Mouse (Mus musculus) embryonic facial prominence, embryonic 13.5 days (tissue): ENCODE measurements at regions not wholly inside any gene's neighbourhood (a gene's known extent, or its start where the extent isn't known, plus 50 kb on each side); places are given as distances from the start of the nearest gene placed in this dataset.
A peak's percentile ranks its signal among the peaks of the same experiment; 100 is the strongest.

Experiments
- ATAC-seq: fragments of 200-750 bp; cut with Nextera tagmentation; 2 replicates; pipeline ENCODE4 v1.8.0; 2017; ENCODE audit warnings: low read depth; ENCODE audit not compliant: insufficient number of reproducible peaks, insufficient read depth, low FRiP score, low TSS enrichment
- H3K27ac ChIP-seq: fragments of 300-500 bp; sonication (generic); 2 replicates; pipeline ENCODE4 v1.5.1; 2015; ENCODE audit warnings: moderate library complexity, mild to moderate bottlenecking, inconsistent platforms
- H3K27me3 ChIP-seq: fragments of 300-500 bp; sonication (generic); 2 replicates; pipeline ENCODE4 v1.6.1; 2015; ENCODE audit warnings: mild to moderate bottlenecking, inconsistent platforms
- H3K36me3 ChIP-seq: fragments of 300-500 bp; sonication (generic); 2 replicates; pipeline ENCODE4 v1.6.1; 2015; ENCODE audit warnings: mild to moderate bottlenecking, inconsistent platforms
- H3K4me1 ChIP-seq: fragments of 300-500 bp; sonication (generic); 2 replicates; pipeline ENCODE4 v1.6.1; 2015; ENCODE audit warnings: inconsistent platforms
- H3K4me2 ChIP-seq: fragments of 300-500 bp; sonication (generic); 2 replicates; pipeline ENCODE4 v1.6.1; 2015; ENCODE audit warnings: moderate library complexity, mild to moderate bottlenecking, inconsistent platforms
- H3K4me3 ChIP-seq: fragments of 300-500 bp; sonication (generic); 2 replicates; pipeline ENCODE4 v1.5.1; 2015; ENCODE audit warnings: mild to moderate bottlenecking, inconsistent platforms
- H3K9ac ChIP-seq: fragments of 300-500 bp; sonication (generic); 2 replicates; pipeline ENCODE4 v1.6.1; 2015; ENCODE audit warnings: mild to moderate bottlenecking, inconsistent platforms
- H3K9me3 ChIP-seq: fragments of 300-500 bp; sonication (generic); 2 replicates; pipeline ENCODE4 v1.6.1; 2016; ENCODE audit warnings: inconsistent platforms
- WGBS: fragments of 180-500 bp; shearing (Covaris S2); methylation state at CpG from one replicate; pipeline ENCODE4 v1.1.7; 2015; ENCODE audit warnings: mixed read lengths; 5-methylcytosine and 5-hydroxymethylcytosine counted together

DNA sequence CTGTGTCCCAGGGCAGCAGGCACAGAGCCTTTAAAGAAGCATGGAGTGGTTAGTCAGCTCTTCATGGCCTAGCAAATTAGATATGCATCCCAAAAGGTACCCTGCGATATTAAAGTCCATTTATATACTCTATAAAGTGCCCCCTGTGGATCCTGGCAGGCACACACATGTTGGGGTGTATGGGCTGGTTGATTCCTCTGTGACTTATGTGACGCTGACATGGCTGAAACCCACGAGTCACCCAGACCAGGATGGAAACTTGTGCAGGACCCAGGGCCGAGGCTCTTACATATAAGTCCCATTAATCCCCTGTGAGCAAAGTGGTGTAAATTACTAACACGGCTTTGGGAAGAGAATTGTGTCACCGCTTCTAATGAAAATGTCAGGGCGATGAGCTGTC lies 155.2 kb upstream of the Pgrmc2 start:
- 72% methylated on average over 7 of the region's 7 CpGs for WGBS
- H3K27ac ChIP-seq: no peak overlapping the region
- no peak overlapping the region for H3K9ac ChIP-seq
- no peaks in the 10 kb centered on the region for H3K9me3 ChIP-seq
- no peak overlapping the region for H3K4me3 ChIP-seq
- ATAC-seq: no peak
- H3K27me3 ChIP-seq: no peaks in the 10 kb centered on the region
- 0 out of 2 replicates have a peak, but pooled peaks cover 2% of the 10 kb centered on the region for H3K4me1 ChIP-seq
- H3K36me3 ChIP-seq: no peaks in the 10 kb centered on the region
- no peak overlapping the region for H3K4me2 ChIP-seq

DNA sequence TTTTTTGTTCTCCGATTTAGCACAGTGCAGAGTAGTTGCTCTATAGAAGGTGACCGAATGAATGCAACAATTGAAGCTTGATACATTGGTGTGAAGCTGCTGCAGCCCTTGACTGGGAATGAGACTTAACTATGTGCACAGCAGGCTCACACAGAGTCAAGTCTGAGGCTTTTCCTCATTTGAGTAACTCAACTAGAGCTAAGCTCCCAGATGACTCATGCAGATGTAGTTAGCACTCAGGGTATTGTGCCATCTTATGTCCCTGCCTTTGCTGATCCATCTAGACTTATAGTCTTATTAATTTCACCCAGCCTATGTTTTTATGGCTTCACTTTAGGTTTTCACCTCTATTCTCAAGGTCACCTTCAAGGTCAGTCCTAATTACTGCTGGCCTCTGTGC lies 152.8 kb upstream of the Pgrmc2 start:
- H3K4me1 ChIP-seq: 0 out of 2 replicates have a peak, but pooled peaks cover 2% of the 10 kb centered on the region
- no peak overlapping the region for H3K4me3 ChIP-seq
- H3K36me3 ChIP-seq: no peaks in the 10 kb centered on the region
- no peak overlapping the region for H3K4me2 ChIP-seq
- no peak overlapping the region for H3K27ac ChIP-seq
- no peak overlapping the region for H3K9ac ChIP-seq
- no peaks in the 10 kb centered on the region for H3K9me3 ChIP-seq
- ATAC-seq: no peak
- 94% methylated on average over 2 of the region's 2 CpGs for WGBS
- no peaks in the 10 kb centered on the region for H3K27me3 ChIP-seq

DNA sequence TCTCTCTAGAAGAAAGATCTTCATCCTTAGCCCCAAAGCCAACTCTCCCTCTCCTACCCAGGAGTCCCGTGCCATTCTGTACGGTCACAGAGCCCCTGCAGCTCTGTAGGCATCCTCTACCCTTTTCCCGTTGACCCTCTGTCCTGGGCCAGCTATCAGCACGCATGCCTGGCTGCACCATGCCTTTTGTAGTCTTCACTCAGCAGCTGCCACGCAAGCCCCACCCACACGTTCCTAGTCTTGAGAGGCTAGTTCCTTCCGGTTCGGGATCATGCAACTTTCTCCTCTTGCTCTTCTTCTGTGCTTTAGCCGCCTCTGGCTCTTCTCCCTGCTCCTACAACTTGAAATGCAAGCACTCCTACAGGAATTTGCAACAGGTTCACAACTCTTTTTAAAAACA lies 152.1 kb upstream of the Pgrmc2 start:
- no peaks in the 10 kb centered on the region for H3K9me3 ChIP-seq
- H3K36me3 ChIP-seq: no peaks in the 10 kb centered on the region
- H3K4me1 ChIP-seq: 0 out of 2 replicates have a peak, but pooled peaks cover 2% of the 10 kb centered on the region
- WGBS: 76% methylated on average over 9 of the region's 9 CpGs
- no peak overlapping the region for H3K4me3 ChIP-seq
- H3K4me2 ChIP-seq: no peak overlapping the region
- H3K9ac ChIP-seq: no peak overlapping the region
- no peak overlapping the region for H3K27ac ChIP-seq
- H3K27me3 ChIP-seq: no peaks in the 10 kb centered on the region
- no peak for ATAC-seq

DNA sequence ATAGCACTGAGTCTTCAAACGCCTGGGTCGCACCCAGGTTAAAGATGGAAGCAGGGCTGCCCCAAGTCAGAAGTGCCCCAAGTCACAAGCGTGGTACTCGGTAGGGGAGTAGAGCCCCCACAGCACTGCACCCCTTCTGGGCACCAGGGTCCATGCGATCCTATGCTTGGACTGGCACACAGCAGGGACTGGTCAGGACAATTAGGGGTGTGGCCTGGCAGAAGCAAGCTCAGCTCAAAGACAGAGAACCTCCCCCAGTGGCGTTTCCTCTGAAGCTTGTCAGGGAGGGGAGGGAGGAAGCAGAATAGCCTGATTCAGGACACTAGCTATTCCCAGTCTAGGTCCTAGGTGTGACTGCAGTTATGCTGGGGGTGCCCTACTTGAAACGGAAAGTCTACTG lies 151.3 kb upstream of the Pgrmc2 start:
- Histone ChIP-seq H3K36me3 (no peaks in the 10 kb centered on the region), H3K9ac (no peak overlapping the region), H3K4me1 (0 out of 2 replicates have a peak, but pooled peaks cover 2% of the 10 kb centered on the region), H3K4me3 (no peak overlapping the region), H3K27ac (no peak overlapping the region), H3K9me3 (no peaks in the 10 kb centered on the region), H3K4me2 (no peak overlapping the region), H3K27me3 (no peaks in the 10 kb centered on the region)
- no peak for ATAC-seq
- 69% methylated on average over 7 of the region's 7 CpGs for WGBS

DNA sequence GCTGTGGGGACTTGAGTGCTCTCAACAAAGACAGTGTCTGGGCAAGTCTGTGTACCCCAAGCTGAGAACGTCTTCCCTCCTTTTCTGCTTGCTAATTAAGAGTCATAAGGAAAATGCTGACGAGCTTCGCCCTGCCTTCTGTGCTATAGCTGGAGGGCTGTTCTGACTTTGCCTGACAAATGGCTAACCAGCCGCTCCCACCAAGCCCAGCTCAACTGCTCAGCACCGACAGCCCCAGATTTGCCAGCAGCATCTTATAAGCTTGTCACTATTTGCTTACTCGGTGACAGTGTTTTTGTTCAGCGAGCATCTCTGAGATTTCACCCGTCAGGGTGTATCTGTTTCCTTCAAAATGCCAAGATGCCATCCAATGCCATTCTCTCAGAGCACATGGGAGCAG lies 150.6 kb upstream of the Pgrmc2 start:
- ATAC-seq: no peak
- Histone ChIP-seq H3K9ac (no peak overlapping the region), H3K27me3 (no peaks in the 10 kb centered on the region), H3K4me2 (no peak overlapping the region), H3K27ac (no peak overlapping the region), H3K9me3 (no peaks in the 10 kb centered on the region), H3K4me1 (peaks cover 9% of the 10 kb centered on the region; the same call in 1 of the 2 replicates), H3K36me3 (no peaks in the 10 kb centered on the region), H3K4me3 (no peak overlapping the region)
- 80% methylated on average over 8 of the region's 8 CpGs for WGBS

DNA sequence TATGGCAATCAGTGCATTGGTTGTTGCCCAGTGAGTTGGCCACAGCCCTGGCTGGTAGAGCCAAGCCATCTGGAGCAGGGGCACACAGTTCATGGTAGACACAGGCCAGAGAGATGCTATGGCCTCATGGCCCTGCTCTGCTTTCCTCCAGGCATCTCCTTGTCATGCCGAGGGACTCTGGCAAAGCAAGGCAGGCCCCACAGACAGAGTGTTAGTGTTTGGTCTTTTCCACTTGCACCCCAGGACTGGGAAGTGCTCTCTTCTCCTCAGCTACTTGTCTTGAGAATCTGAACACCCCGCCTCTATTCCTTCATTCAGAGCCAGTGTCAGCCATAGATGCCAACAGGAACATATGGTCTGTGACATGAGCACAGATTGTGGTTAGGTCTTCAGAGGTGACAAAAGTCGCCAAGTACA lies 148.1 kb upstream of the Pgrmc2 start:
- Histone ChIP-seq H3K4me2 (no peak overlapping the region), H3K27ac (no peak overlapping the region), H3K9ac (no peak overlapping the region), H3K4me1 (peaks cover 7% of the 10 kb centered on the region; the same call in 1 of the 2 replicates), H3K36me3 (no peaks in the 10 kb centered on the region), H3K4me3 (no peak overlapping the region), H3K9me3 (no peaks in the 10 kb centered on the region), H3K27me3 (no peaks in the 10 kb centered on the region)
- no peak for ATAC-seq
- 86% methylated on average over 3 of the region's 3 CpGs for WGBS

DNA sequence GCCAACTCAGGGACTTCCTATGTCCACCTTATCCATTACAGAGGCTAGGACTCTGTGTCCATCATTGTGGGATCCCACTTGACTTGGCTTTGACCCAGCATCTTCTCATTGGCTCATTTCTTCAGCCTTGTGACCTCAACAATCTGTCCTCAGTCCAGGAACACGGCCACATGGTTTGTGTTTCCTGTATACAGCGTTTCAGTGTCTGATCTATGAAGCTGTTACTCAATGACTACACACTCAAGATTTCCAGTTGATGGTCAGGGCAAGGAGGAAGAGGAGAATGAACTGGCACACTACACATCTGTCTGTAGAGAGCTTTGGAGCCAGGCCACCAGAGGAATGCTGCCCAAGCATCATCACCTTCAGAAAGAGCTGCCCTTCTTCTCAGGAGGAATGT lies 146.6 kb upstream of the Pgrmc2 start:
- Histone ChIP-seq H3K27ac (no peak overlapping the region), H3K27me3 (no peaks in the 10 kb centered on the region), H3K36me3 (no peaks in the 10 kb centered on the region), H3K9ac (no peak overlapping the region), H3K4me3 (no peak overlapping the region), H3K4me1 (peaks cover 7% of the 10 kb centered on the region; the same call in 1 of the 2 replicates), H3K4me2 (no peak overlapping the region), H3K9me3 (no peaks in the 10 kb centered on the region)
- no peak for ATAC-seq
- WGBS: 75% methylated on average over 2 of the region's 2 CpGs

DNA sequence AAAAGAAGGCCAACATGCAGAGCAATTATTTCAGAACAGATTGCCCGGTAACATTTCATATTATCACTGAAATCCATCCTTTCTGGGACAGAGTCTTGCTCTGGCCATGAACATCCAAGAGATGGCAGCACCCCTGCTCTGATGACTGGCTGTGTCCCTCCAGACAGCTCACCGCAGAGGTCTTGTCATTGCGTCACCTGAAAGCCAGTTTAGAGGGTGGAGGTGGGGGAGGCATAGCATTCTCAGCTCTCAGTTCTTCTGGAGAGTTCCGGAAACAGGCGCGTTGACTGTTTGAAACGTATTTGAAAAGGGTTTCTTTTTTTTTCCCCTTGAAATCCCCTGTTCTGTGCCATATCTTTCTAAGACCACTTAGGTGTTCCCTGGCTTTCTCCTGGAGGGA lies 145.7 kb upstream of the Pgrmc2 start:
- no peak overlapping the region for H3K27ac ChIP-seq
- H3K9me3 ChIP-seq: no peaks in the 10 kb centered on the region
- H3K27me3 ChIP-seq: no peaks in the 10 kb centered on the region
- WGBS: 18% methylated on average over 7 of the region's 7 CpGs
- ATAC-seq: 0 out of 2 replicates have a peak, but pooled peaks have one; percentile 81
- H3K4me3 ChIP-seq: no peak overlapping the region
- peak overlapping the region; percentile 26; the same call in 1 of the 2 replicates for H3K4me2 ChIP-seq
- no peaks in the 10 kb centered on the region for H3K36me3 ChIP-seq
- H3K4me1 ChIP-seq: peaks cover 7% of the 10 kb centered on the region; the same call in 1 of the 2 replicates
- no peak overlapping the region for H3K9ac ChIP-seq

DNA sequence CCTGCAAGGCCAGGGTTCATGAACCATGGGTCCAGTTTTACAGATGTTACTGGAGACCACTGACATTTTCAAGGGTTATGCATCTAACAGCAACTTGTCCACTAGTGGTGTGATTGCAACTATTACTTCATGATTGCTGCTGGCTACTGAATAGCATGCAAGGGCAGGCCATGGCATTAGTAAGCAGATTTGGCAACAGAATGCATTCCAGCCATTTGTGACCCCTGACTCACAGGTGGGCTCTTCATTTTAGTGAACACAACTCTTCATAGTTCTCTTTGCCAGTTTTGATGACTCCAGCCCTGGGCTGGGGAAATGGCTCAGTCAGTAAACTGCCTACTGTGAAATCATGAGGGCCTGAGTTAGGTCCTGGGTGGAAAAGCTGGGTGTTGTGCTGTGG lies 137.9 kb upstream of the Pgrmc2 start:
- Histone ChIP-seq H3K27ac (no peak overlapping the region), H3K9ac (no peak overlapping the region), H3K36me3 (no peaks in the 10 kb centered on the region), H3K4me1 (no peaks in the 10 kb centered on the region), H3K9me3 (no peaks in the 10 kb centered on the region), H3K4me3 (no peak overlapping the region), H3K27me3 (no peaks in the 10 kb centered on the region), H3K4me2 (no peak overlapping the region)
- ATAC-seq: no peak

DNA sequence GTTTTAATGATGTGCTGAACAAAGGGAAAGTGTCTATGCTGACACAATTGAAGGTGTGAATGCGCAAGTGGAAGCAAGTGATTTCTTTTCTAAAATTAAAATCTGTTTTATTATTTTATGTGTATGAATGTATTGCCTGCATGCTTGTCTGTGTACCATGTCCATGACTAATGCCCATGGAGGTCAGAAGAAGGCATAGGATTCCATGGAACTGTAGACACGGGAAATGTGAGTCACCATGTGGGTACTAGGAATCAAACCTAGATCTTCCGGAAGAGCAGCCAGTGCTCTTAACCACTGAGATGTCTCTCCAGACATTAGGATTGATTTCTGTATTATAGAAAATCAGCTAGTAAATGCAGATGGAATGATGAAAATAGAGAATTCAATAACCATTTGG lies 134.9 kb upstream of the Pgrmc2 start:
- Histone ChIP-seq H3K27ac (no peak overlapping the region), H3K4me1 (no peaks in the 10 kb centered on the region), H3K36me3 (no peaks in the 10 kb centered on the region), H3K4me2 (no peak overlapping the region), H3K9me3 (no peaks in the 10 kb centered on the region), H3K9ac (no peak overlapping the region), H3K27me3 (no peaks in the 10 kb centered on the region), H3K4me3 (no peak overlapping the region)
- no peak for ATAC-seq
- WGBS: 89% methylated on average over 3 of the region's 3 CpGs

DNA sequence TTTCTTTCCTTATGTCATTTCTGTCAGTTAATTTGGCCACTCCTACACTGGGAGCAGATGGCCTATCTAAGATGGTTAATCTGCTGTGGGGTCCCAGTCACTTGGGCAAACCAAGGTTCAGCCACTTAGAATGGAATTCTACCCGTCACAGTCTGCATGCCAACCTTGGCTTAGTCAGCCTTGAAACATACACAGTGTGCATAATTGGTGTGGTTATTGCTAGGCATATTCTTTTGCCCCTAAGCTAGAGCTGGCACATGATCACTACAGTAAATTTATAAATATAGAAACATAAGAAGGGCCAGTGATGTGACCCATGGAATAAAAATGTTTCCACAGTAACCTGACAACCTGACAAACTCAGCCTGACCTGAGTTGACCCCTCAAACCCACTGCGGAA lies 130.7 kb upstream of the Pgrmc2 start:
- 0 out of 2 replicates have a peak, but pooled peaks have one; percentile 15 for ATAC-seq
- 68% methylated on average over 2 of the region's 2 CpGs for WGBS

DNA sequence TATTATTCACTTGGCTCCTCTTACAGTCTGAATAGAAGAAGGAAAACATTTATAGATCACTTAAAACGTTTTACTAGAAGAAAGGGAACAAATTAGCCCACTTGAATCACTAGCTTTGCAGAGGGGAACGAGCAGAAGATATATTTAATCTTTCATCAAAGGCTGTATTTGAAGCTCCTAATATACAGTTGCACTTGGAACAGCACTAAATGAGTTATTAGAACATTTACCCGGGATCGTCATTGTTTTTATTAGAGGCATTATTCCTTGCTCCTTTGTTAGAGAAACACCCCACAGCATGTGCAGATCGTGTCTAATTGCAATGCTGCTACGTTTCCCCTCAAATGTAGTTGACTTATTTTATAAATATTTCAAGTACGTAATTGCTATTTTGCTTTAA lies 127.5 kb upstream of the Pgrmc2 start:
- H3K27me3 ChIP-seq: no peaks in the 10 kb centered on the region
- H3K36me3 ChIP-seq: no peaks in the 10 kb centered on the region
- no peaks in the 10 kb centered on the region for H3K4me1 ChIP-seq
- H3K4me3 ChIP-seq: no peak overlapping the region
- WGBS: 69% methylated on average over 7 of the region's 7 CpGs
- H3K27ac ChIP-seq: no peak overlapping the region
- H3K9me3 ChIP-seq: no peaks in the 10 kb centered on the region
- H3K9ac ChIP-seq: no peak overlapping the region
- H3K4me2 ChIP-seq: no peak overlapping the region
- ATAC-seq: no peak

More for the DNA sequence above, 130.7 kb upstream of the Pgrmc2 start:
- Histone ChIP-seq H3K9me3 (no peaks in the 10 kb centered on the region), H3K27me3 (no peaks in the 10 kb centered on the region), H3K27ac (no peak overlapping the region), H3K9ac (no peak overlapping the region), H3K4me1 (no peaks in the 10 kb centered on the region), H3K4me2 (no peak overlapping the region), H3K36me3 (no peaks in the 10 kb centered on the region), H3K4me3 (no peak overlapping the region)

DNA sequence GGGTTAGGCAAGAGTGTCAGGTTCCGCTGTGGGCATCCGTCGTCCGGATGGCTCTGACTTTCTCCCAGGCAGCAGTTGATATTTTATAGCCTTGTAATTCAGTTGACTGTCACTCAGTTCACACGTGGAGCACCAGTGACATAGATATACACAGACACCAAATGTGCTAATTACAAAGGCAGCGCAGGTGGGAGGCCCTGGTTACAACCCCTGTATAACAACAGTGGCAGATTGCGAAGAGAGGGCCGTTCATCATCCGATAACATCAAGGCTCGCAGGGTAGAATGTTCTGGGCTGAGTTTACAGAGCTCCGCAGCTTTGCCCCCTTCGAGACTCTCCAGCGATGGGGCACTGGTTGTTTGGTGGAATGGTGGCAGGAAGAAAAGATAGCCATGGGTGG lies 120.0 kb upstream of the Pgrmc2 start:
- no peak overlapping the region for H3K9ac ChIP-seq
- no peak overlapping the region for H3K4me2 ChIP-seq
- no peaks in the 10 kb centered on the region for H3K4me1 ChIP-seq
- no peaks in the 10 kb centered on the region for H3K9me3 ChIP-seq
- H3K27ac ChIP-seq: no peak overlapping the region
- no peaks in the 10 kb centered on the region for H3K36me3 ChIP-seq
- WGBS: 64% methylated on average over 13 of the region's 13 CpGs
- no peak overlapping the region for H3K4me3 ChIP-seq
- ATAC-seq: no peak
- H3K27me3 ChIP-seq: no peaks in the 10 kb centered on the region
